Mouse (Mus musculus) adrenal gland, postnatal 25 days (tissue): ENCODE measurements around the gene Adcy6. TPM values are rescaled to one million over a fixed set of nuclear protein-coding genes. Genes with fewer than 3 reads are reported as not detected.

Source experiments
- DNase-seq: peaks from one replicate; pipeline ENCODE4 v3.0.0; 2021; ENCODE audit warnings: mixed read lengths
- total RNA-seq: library from RNA; stranded (reverse); gene quantifications from 2 replicates; pipeline ENCODE4 v1.2.3, GENCODE M21; 2021

Adcy6 gene
- total RNA-seq, 1 experiment from 2014 or later, result 48.9 TPM

- DNase-seq, result no peak
Observed at GRCm38 (mm10) chr15:98557186-98557585, 52.7 kb downstream of the Adcy6 start.

DNA sequence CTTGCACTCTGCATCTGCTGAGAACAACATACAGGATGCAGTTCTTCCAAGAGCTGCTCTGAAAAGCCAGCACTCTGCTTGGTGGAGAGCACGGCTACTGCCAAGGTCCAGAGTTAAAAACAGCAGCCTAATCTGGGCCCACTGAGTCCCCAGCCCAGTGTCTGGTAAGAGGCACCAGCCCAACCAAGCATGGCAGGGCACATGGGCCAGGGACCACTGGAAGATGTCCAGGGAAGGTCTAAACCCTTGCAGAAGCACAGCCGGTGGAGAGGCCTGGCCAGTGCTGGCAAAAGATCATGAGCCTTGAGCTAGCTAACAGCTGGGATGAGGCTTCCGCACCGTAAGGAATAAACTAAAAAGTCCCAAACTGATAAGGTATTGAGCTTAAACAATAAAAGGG lies 54.0 kb downstream of the Adcy6 start:
- no peak for DNase-seq

DNA sequence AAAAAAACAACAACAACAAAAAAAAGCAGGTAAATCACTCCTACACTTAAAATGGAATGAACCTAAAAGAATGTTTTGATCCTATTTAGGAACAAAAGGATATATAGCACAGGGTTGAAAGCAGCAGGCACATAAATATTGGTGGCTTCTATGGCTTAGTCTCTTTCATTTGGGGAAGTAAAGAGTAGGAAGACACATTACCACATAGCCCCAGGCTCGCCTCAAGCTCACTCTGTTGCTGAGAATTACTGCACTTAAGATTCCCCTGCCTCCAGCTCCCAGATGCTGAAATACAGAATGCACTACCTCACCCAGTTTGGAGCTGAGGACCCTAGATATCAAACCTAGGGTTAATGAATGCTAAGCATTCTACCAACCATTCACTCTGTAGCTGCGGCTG lies 57.1 kb downstream of the Adcy6 start:
- DNase-seq, result no peak

DNA sequence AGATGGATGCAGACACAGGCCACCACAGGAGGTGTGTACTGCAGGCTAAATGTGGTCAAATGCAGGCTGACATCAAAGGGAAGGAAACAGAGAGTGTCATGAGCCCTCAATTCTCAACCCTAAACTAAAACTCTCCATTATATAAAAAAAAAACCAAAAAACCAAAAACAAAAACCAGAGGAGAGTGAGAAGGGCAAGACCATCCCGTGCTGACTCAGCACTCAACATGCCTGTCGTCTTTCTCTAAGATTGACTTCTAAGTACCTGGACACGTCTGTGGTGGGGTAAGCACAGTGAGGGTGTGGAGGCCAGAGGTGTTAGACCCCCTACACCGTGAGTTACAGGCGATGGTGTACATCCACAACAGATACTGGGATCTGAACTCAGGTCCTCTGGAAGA lies 63.0 kb downstream of the Adcy6 start:
- DNase-seq, result no peak

- no peak for DNase-seq
Observed at GRCm38 (mm10) chr15:98545151-98545550, 64.7 kb downstream of the Adcy6 start.

DNA sequence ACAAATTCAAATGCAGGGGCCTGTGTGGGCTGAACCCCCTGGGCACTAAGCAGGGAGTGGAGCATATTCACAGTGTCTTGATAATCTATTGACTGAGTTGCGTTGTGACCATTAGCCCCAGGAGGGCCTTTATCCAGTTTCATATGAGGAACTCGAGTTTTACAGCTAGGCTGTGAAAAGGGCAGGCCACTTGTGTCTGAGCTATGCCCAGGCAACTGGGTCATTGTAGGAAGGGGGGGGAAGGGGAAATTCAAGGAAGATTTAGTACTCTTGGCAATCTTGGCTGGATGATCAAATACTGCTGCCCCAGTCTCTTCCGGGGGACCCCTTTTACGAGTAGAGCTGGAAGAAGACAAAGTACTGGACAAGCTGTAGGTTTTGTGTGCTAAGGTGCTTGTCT lies 66.5 kb downstream of the Adcy6 start:
- DNase-seq, result no peak

DNA sequence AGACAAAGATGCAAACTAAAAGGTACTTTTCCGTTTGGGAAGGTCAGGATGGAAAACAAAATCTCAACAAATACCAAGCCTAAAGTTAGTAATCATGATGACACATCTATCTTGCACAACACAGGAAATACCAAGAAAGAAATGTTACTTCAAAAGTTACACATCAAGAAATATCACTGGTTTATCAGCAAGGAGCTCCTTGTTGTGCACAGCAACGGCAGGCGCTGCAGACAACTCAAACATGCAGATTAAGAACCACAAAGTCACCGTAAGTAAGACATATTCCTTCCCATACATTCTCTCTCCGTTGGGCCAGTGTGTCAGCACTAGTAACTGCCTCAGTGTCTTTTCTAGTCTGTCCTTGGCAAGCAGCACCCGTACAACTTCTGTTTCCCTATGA lies 68.8 kb downstream of the Adcy6 start:
- DNase-seq, result no peak

Other genes starting within 250 kb of the Adcy6 start
- gene Olfr283, start 229.1 kb downstream of the Adcy6 start, total RNA-seq, result not detected in 2 replicates
- gene Olfr282, start 178.9 kb downstream of the Adcy6 start, total RNA-seq, result not detected in 2 replicates
- gene Olfr281, start 157.5 kb downstream of the Adcy6 start, total RNA-seq, result not detected in 2 replicates
- gene OR5BS1P, start 140.2 kb downstream of the Adcy6 start, total RNA-seq, result not detected in 2 replicates
- not detected in 2 replicates for gene Lalba, start 127.4 kb downstream of the Adcy6 start, total RNA-seq
- gene Olfr279, start 117.7 kb downstream of the Adcy6 start, total RNA-seq, result not detected in 2 replicates
- 91.3 and 107 TPM in 2 replicates for gene Kansl2, start 75.8 kb downstream of the Adcy6 start, total RNA-seq
- gene Ccnt1, start 39.2 kb downstream of the Adcy6 start, total RNA-seq, result 52.2 and 55.9 TPM in 2 replicates
- not detected in 2 replicates for gene 4930415O20Rik, start 39.1 kb downstream of the Adcy6 start, total RNA-seq
- gene Cacnb3, start 20.8 kb upstream of the Adcy6 start, total RNA-seq, result 12.6 and 14.3 TPM in 2 replicates
- gene Ddx23, start 52.8 kb upstream of the Adcy6 start, total RNA-seq, result 76.1 and 88.7 TPM in 2 replicates
- gene Rnd1, start 67.4 kb upstream of the Adcy6 start, total RNA-seq, result 1.5 TPM in 2 replicates
- gene Ccdc65, start 98.1 kb upstream of the Adcy6 start, total RNA-seq, result 0.21 TPM in 1 of 2 replicates, not detected in the other
- 7.0 and 7.4 TPM in 2 replicates for gene Fkbp11, start 118.1 kb upstream of the Adcy6 start, total RNA-seq
- gene Arf3, start 153.1 kb upstream of the Adcy6 start, total RNA-seq, result 118 and 138 TPM in 2 replicates
- gene Wnt10b, start 168.1 kb upstream of the Adcy6 start, total RNA-seq, result 0.43 and 0.55 TPM in 2 replicates
- not detected in 2 replicates for gene Wnt1, start 179.8 kb upstream of the Adcy6 start, total RNA-seq
- gene Ddn, start 199.4 kb upstream of the Adcy6 start, total RNA-seq, result 0.09 and 0.24 TPM in 2 replicates
- gene Prkag1, start 221.4 kb upstream of the Adcy6 start, total RNA-seq, result 60.4 and 78.6 TPM in 2 replicates